Mouse (Mus musculus) stomach, postnatal 0 days (tissue): ENCODE results near the gene Wbp2nl.

ENCODE experiments used
- CTCF ChIP-seq: IDR thresholded peaks from 2 replicates; pipeline ENCODE4 v1.5.1; 2016; ENCODE audit warnings: antibody characterized with exemption, low read depth, mild to moderate bottlenecking, moderate library complexity
- EP300 ChIP-seq: optimal IDR thresholded peaks from 2 replicates; pipeline ENCODE3; 2016; ENCODE audit warnings: antibody characterized with exemption

DNA sequence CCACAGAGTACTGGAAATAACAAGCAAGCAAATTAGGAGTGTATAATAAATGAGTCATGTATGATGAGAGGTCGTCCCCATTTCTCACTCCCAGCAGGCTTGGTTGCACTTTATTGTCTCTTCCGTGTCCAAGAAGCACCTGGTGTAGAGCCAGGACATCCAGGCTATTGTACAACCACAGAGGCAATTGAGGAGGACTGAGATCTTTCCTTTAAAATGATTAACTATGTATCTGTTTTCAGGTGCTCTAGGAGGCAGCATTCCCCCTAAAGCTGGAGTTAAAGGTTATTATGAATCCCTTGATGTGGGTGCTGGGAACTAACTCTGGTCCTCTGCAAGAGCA is 50.2 kb downstream of the Wbp2nl start:
- TF ChIP-seq CTCF (no peak), EP300 (no peak)
